Mouse (Mus musculus) liver, embryonic 18 days (tissue): ENCODE results near the gene Gm20843. TPM values are rescaled to one million over a fixed set of nuclear protein-coding genes. Genes with fewer than 3 reads are reported as not detected.

Experiments
- polyA plus RNA-seq: library from polyadenylated mRNA; depleted of rRNA; stranded (reverse); fragments of >200 nt; gene quantifications from 2 replicates; pipeline ENCODE4 v1.2.3, GENCODE M21; 2012; rRNA removed

The Gm20843 gene
- not detected in 2 replicates for polyA plus RNA-seq

DNA sequence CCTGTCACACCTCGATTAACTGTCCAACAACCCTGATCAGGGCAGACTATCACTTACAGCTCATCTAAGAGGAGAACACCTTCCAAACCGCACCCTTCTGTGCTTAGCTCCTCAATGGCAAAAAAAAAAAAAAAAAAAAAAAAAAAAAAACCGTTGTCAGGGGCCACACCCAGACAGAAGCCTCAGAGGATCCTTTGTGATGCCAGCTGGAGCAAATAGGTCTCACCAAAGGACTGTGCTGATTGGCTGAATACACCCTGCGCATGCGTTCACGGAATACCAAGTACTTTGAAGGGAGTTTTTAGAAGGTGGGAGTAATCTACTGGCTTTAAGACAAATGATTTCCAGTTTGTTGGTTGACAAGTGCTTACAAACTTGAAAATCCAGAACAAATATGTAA is at the start of gene Gm20843:
TSS of gene Gm20843 (minus strand) at position 101 of the 400 bp plus-strand sequence.

